Mouse (Mus musculus) stomach, postnatal 0 days (tissue): Measurements from ENCODE around the gene Mfsd5.

Experiments
- CTCF ChIP-seq: IDR thresholded peaks from 2 replicates; pipeline ENCODE4 v1.5.1; 2016; ENCODE audit warnings: antibody characterized with exemption, low read depth, mild to moderate bottlenecking, moderate library complexity
- EP300 ChIP-seq: optimal IDR thresholded peaks from 2 replicates; pipeline ENCODE3; 2016; ENCODE audit warnings: antibody characterized with exemption

DNA sequence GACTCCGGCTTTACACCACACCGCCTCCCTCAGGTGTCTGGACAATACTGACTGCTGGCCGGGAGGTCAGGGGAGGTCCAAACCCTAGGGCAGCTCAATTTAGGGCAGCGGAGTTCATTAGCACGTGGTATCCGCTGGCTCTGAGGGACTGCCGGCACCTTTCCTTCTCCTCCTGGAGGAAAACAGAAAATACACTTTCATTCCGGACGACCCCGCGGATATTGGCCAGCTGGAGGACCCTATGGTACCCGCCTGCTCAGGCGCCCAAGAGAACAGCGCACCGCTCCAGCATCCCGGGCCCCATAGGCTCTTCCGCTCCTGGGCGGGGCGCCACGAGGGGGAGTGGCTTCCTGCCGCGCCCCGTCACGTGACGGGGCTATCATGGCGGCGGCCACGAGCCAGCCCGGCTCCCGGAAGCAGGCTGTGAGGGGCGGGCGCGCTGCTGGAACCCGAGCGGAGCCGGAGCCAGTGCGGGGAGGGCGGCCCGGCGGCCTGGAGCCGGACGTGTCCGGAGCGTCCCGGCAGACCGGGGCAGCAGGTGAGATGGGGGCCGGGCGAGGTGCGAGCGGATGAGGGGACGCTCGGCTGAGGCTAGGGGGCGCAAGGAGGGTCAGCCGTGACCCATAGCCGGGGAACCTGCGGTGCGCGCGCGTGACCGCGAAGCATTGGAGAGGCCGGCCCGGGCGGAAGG lies at the start of gene Mfsd5:
- peak; percentile 55 for TF ChIP-seq CTCF
- peak; percentile 67 for TF ChIP-seq EP300
